Mouse (Mus musculus): ENCODE measurements at regions not wholly inside any gene's neighbourhood (a gene's known extent, or its start where the extent isn't known, plus 50 kb on each side); places are given as distances from the start of the nearest gene placed in this dataset.
"Not testable (repeated sequence)": the region's sequence is repeated elsewhere in the genome, so short reads cannot be mapped to it uniquely, and the experiment has no call there.

- no peak for DNase-seq
These were observed 178.2 kb downstream of the Kcna4 start for GRCm38 (mm10) chr2:107468671-107469070.

- no peak for DNase-seq
These were observed 213.4 kb downstream of the Kcna4 start for GRCm38 (mm10) chr2:107503646-107504379.

GRCm38 (mm10) chr2:107507426-107508167, 217.2 kb downstream of the Kcna4 start:
- no peak for DNase-seq

GRCm38 (mm10) chr2:107515486-107515885, 225.0 kb downstream of the Kcna4 start:
- DNase-seq = not testable (repeated sequence)

DNA sequence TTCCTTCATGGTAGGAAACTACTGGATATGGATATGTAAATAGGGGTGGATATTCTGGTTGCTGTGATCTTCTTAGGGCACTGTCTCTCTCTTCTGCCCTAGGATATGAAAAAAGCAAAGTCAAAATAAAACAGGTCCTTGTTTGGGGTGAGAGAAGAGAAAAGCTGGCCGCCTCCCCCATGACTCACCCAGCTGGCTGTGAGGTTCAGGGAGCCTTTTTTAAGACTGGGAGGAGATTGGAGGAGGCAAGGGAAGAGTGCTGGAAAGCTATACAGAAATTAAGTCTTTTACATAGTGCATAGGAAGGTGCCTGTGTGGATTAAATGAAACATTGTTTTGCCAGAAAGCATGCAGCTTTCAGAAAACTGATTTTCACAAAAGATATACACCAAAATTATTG, 227.7 kb downstream of the Kcna4 start:
- peak; percentile 47 for DNase-seq

DNA sequence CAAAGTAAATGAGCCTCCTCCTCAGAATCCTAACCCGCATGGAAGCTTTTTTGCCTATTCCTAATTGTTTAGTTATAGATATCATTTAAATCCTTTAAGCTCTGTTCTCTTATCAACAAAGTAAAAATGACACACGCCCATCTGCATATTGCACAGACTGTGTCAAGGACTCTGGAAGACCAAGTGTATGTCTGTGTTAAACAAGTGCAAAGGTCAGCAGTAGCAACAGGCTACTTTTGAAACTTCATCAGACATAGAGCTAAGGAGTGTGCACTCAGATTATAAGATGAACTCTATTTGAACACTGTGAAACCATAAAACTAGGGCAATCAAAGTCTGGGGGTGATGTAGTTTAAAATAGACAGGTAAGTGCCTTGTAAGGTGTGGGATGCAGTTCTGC, 228.3 kb downstream of the Kcna4 start:
- DNase-seq = no peak

DNA sequence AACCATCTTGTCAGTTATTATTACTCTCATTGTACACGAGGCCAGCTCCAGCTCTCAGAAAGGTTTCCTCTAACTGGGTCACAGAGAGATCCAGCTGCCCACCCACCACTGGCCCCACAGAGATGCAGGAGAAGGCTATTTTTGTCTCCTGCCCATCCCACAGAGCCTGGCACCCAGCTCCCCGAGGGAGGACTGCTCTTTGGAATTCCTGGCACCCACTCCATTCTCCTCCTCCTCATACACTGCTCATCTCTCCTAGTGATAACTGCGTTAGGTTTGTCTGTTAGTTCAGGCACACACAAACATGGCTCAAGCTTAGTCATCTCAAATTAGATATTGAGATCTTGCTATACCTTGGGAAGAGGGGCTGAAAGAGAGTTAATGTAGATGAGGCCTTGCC, 228.9 kb downstream of the Kcna4 start:
- DNase-seq = peak; percentile 75

DNA sequence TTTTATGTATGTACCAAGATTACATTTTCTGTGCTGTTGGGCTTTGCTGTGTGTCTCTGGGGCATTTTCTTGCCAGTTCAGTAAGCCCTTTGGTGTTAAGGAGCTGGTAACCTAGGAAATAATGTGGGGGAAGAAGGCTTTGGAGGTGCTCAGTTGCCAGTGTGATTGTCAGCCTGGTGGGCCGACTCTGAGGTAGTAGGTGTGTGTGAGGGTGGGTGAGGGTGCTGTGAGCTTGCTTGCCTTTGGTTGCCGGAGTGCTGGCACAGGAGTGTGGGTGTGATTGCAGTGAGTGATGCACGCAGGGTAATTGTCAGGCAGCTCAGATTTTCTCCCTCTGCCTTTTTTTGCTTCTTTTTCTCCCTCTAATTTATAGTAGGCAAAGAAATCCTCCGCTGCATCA, 229.3 kb downstream of the Kcna4 start:
- DNase-seq = peak; percentile 70

- peak; percentile 43 for DNase-seq
These were observed 252.7 kb downstream of the Kcna4 start for GRCm38 (mm10) chr2:107543161-107543560.

GRCm38 (mm10) chr2:107552569-107552968, 262.1 kb downstream of the Kcna4 start:
- no peak for DNase-seq

DNA sequence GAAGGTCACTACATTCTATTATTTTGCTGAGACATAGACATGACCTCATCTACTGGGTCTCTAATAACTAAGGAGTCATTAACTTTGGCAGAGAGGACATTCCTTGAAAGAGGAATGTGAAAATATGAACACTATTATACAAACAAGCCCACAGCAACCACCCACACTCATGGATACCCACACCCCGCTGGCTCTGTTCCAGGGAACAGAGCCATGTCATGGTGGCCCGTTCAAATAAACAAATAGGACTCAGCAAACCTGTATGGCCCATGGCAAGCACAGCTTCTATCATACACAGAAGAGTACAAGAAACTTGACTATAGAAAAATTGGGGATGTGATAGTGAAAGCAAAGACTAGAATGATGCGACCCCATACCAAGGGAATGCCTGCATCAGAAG, 265.8 kb downstream of the Kcna4 start:
- no peak for DNase-seq

GRCm38 (mm10) chr2:107569618-107570017, 279.2 kb downstream of the Kcna4 start:
- peak; percentile 14 for DNase-seq

- DNase-seq = no peak
These were observed 319.6 kb downstream of the Kcna4 start for GRCm38 (mm10) chr2:107609872-107610559.

GRCm38 (mm10) chr2:107611811-107612210, 321.4 kb downstream of the Kcna4 start:
- DNase-seq = no peak

DNA sequence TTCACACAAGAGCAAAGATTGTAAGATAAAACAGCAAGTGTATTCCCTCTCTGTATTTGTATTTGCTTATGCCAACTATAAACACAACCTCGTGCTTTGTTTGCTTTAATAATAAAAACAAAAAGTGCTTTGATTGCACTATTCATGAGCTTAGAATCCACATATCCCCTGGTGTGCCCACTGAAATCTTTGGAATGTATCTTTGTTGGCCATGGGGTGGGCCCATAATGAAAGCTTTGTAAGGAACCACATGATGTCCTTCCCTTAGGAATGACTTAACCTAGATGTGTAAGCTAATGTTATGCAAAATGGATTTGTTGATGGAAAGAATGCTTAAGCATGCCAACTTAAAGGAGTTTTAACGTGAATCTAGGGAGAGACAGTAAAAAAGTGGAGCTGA, 321.8 kb downstream of the Kcna4 start:
- no peak for DNase-seq

GRCm38 (mm10) chr2:107614715-107615114, 324.3 kb downstream of the Kcna4 start:
- peak; percentile 7 for DNase-seq

GRCm38 (mm10) chr2:107627458-107627857, 337.0 kb downstream of the Kcna4 start:
- DNase-seq = no peak

- no peak for DNase-seq
These were observed 368.7 kb downstream of the Kcna4 start for GRCm38 (mm10) chr2:107659176-107659575.

All from right cerebral cortex, postnatal 25 days (tissue).